Mouse (Mus musculus) testis, adult 2 months (tissue): ENCODE data around the gene Gm20479. TPM values are rescaled to one million over a fixed set of nuclear protein-coding genes. Genes with fewer than 3 reads are reported as not detected.
A peak's percentile ranks its signal among the peaks of the same experiment; 100 is the strongest.

Experiments used
- H3K27ac ChIP-seq: fragments of 200-500 bp; 2 replicates; pipeline ENCODE4 v1.5.1; 2012; ENCODE audit warnings: low read depth, low read length; ENCODE audit not compliant: control insufficient read depth, insufficient read depth
- H3K27me3 ChIP-seq: fragments of 200-500 bp; 2 replicates; pipeline ENCODE4 v1.6.1; 2012; ENCODE audit warnings: mild to moderate bottlenecking, low read length, moderate library complexity; ENCODE audit not compliant: control insufficient read depth, insufficient read depth
- H3K36me3 ChIP-seq: fragments of 200-500 bp; 2 replicates; pipeline ENCODE4 v1.6.1; 2012; ENCODE audit warnings: mild to moderate bottlenecking, low read length; ENCODE audit not compliant: control insufficient read depth, insufficient read depth
- H3K4me1 ChIP-seq: fragments of 200-500 bp; 2 replicates; pipeline ENCODE4 v1.6.1; 2012; ENCODE audit warnings: low read length; ENCODE audit not compliant: control insufficient read depth, insufficient read depth
- H3K4me3 ChIP-seq: fragments of 200-500 bp; 2 replicates; pipeline ENCODE4 v1.5.1; 2012; ENCODE audit warnings: low read depth, mild to moderate bottlenecking, low read length, moderate library complexity, mixed read lengths; ENCODE audit not compliant: control insufficient read depth
- CTCF ChIP-seq: fragments of 200-500 bp; IDR thresholded peaks from 2 replicates; pipeline ENCODE4 v1.5.1; 2012; ENCODE audit warnings: low read depth, mild to moderate bottlenecking, inconsistent platforms, low read length, moderate library complexity; ENCODE audit not compliant: control insufficient read depth, insufficient read depth, insufficient replicate concordance
- POLR2A ChIP-seq: fragments of 200-500 bp; IDR thresholded peaks from 2 replicates; pipeline ENCODE4 v1.6.1; 2012; ENCODE audit warnings: low read depth, mild to moderate bottlenecking, inconsistent platforms, low read length, moderate library complexity; ENCODE audit not compliant: control insufficient read depth
- polyA plus RNA-seq: library from polyadenylated mRNA; depleted of rRNA; stranded (reverse); fragments of >200 nt; gene quantifications from 2 replicates; pipeline ENCODE4 v1.2.3, GENCODE M21; 2012; rRNA removed

Gene Gm20479
- polyA plus RNA-seq = 0.35 and 0.89 TPM in 2 replicates

- Histone ChIP-seq H3K4me1 (peaks cover 24% of the 10 kb centered on the region), H3K4me3 (peak within 1 kb of the TSS; percentile 93), H3K27ac (peak within 1 kb of the TSS; percentile 59), H3K36me3 (no peaks in the 10 kb centered on the region), H3K27me3 (no peaks in the 10 kb centered on the region)
- no peak for TF ChIP-seq POLR2A
- no peak for TF ChIP-seq CTCF
Measured at GRCm38 (mm10) chr7:27356861-27357594, at the start of gene Gm20479. Gm20479 (minus strand) TSS chr7:27357419.

GRCm38 (mm10) chr7:27406481-27406880 lies 49.3 kb upstream of the Gm20479 start:
- H3K4me3 ChIP-seq = no peak overlapping the region
- H3K27me3 ChIP-seq = no peaks in the 10 kb centered on the region
- H3K27ac ChIP-seq = no peak overlapping the region
- no peaks in the 10 kb centered on the region for H3K36me3 ChIP-seq
- TF ChIP-seq CTCF (no peak), POLR2A (no peak)
- peaks cover 12% of the 10 kb centered on the region for H3K4me1 ChIP-seq

GRCm38 (mm10) chr7:27404203-27404942 lies 47.2 kb upstream of the Gm20479 start:
- Histone ChIP-seq H3K4me3 (no peak overlapping the region), H3K27me3 (no peaks in the 10 kb centered on the region), H3K4me1 (peaks cover 12% of the 10 kb centered on the region), H3K27ac (no peak overlapping the region), H3K36me3 (no peaks in the 10 kb centered on the region)
- TF ChIP-seq CTCF (no peak), POLR2A (no peak)

DNA sequence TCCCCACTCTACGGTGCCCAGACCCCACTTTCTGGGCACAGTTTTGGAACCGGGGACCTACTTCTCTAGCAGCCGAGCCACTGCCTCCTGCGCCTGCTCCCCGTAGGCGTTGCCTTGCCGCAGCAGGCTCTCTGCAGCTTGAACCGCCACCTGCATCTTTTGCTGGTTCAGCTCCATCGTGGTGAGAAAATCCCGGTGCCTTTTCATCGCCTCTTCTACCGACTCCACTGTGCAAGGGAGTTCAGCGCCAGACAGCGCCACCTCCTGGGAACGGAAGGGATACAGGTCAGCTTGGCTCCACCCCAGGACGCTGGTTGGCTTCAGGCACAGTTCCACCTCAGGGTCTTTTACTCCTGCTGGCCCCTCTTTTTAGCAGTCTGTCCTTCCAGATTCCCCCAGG lies 45.5 kb upstream of the Gm20479 start:
- Histone ChIP-seq H3K4me3 (no peak overlapping the region), H3K36me3 (no peaks in the 10 kb centered on the region), H3K4me1 (peaks cover 5% of the 10 kb centered on the region; the same call in 1 of the 2 replicates), H3K27me3 (no peaks in the 10 kb centered on the region), H3K27ac (no peak overlapping the region)
- TF ChIP-seq CTCF (peak; percentile 87; the same call in 1 of the 2 replicates), POLR2A (no peak)

DNA sequence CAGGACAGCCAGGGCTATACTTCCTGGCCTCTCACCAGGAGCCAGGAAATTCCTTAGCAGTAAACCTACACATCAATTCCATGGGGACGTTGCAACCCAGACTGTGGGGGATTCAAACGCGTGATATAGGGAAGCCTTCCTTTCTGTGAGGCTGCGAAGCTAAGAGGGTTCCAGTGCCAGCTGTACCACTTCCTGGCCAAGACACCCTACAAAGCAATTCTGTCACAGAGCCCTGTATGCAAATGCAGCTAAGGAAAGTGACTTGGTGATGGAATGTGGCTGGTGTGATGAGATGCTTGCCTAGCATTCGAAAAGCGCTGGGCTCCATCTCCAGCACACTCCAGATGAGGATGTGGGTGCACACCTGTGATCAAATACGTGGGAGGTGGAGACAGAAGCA lies 43.3 kb upstream of the Gm20479 start:
- Histone ChIP-seq H3K36me3 (no peaks in the 10 kb centered on the region), H3K27me3 (no peaks in the 10 kb centered on the region), H3K4me1 (peaks cover 19% of the 10 kb centered on the region), H3K27ac (no peak overlapping the region), H3K4me3 (no peak overlapping the region)
- TF ChIP-seq CTCF (no peak), POLR2A (no peak)

- TF ChIP-seq CTCF (peak; percentile 94), POLR2A (no peak; the same call in 1 of the 2 replicates)
- H3K27ac ChIP-seq = no peak overlapping the region
- peak overlapping the region; percentile 70 for H3K4me3 ChIP-seq
- no peaks in the 10 kb centered on the region for H3K36me3 ChIP-seq
- H3K4me1 ChIP-seq = peaks cover 17% of the 10 kb centered on the region
- no peaks in the 10 kb centered on the region for H3K27me3 ChIP-seq
Measured at GRCm38 (mm10) chr7:27397048-27397949, 40.1 kb upstream of the Gm20479 start.
